Mouse (Mus musculus): ENCODE data around the gene Eipr1.

DNA sequence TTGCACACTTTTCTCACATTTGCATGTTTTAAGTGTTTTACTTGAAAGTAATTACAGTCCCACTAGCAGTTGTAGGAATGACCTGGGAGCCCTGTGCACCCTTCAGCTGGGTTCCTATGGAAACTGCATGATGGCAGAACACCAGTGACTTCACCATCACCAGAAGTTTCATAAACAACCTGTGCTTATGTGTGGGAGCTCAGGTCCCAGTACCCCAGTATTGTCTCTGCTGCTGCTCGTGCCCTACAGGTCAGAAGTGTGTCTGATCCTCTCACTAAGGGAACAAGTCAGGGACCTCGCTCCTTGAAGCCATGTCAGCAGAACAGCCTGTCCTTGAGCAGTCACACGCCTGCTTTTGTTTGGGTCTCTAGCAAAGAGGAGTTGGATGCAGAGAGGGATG, 78.9 kb downstream of the Eipr1 start:
- TF ChIP-seq SMC3 (IDR thresholded peaks at IDR 0.05; ENCODE audit: low read depth, low read length) (no peak), MXI1 (IDR thresholded peaks at IDR 0.05; ENCODE audit: low read depth, low read length) (no peak), EP300 (IDR thresholded peaks at IDR 0.05; ENCODE audit: low read length) (no peak), MAFK (IDR thresholded peaks at IDR 0.05; ENCODE audit: insufficient replicate concordance, low read length) (no peak), CTCF (conservative IDR thresholded peaks at IDR 0.05 in 1 of 2, IDR thresholded peaks at IDR 0.05 in 1 of 2; ENCODE audit: low read depth in 2 of 2, low read length in 2 of 2) (no peak), ZKSCAN1 (IDR thresholded peaks at IDR 0.05; ENCODE audit: borderline replicate concordance, low read depth, low read length) (no peak), ZC3H11A (IDR thresholded peaks at IDR 0.05; ENCODE audit: low read depth, low read length) (no peak)

All from CH12.LX (cell line).